Mouse (Mus musculus) heart, postnatal 36 days (tissue): ENCODE data around the gene Cers5. TPM values are rescaled to one million over a fixed set of nuclear protein-coding genes. Genes with fewer than 3 reads are reported as not detected.

Experiments used
- DNase-seq, 2 experiments: peaks; one replicate each; pipeline ENCODE4 v3.0.0; 2021 to 2022
- intact Hi-C: fragments of 180-260 bp; cut with DNase I; formaldehyde crosslinking; loops from one replicate; pipeline ENCODE4 v1.15.1; 2025
- total RNA-seq, 2 experiments: library from RNA; stranded (reverse); gene quantifications; 2 replicates each; pipeline ENCODE4 v1.2.3; 2021

Gene Cers5
- total RNA-seq, 2 experiments from 2014 or later = 17.6 to 18.0 TPM

DNA sequence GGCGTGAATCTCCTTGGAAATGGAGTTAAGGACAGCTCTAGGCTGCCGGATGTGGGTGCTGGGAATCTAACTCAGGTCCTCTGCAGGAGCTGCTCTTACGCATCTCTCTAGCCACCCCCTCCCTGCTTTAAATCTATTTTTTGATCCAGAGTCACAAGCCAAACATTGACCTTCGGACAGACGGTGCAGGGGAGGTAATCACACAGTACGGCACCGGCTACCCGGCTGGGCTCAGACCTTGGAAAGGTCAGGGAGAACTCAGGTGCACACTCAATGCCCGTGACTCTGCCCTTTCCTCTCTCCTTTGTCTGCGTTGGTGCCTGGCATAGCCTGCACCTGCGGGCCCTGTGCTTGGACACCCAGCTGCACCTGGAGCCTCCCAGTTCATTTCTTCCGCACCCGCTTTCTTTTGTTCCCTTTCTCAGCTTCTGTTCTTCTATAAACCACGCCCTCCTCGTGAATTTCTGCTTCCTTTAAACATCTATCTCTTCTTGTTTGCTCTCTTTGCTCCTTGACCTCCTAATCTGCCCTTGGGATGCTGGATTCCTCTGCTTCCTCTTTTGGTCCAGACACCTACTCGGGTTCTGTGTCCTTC, 19.6 kb upstream of the Cers5 start:
- intact Hi-C loops = no loop called here
- DNase-seq = no peak

DNA sequence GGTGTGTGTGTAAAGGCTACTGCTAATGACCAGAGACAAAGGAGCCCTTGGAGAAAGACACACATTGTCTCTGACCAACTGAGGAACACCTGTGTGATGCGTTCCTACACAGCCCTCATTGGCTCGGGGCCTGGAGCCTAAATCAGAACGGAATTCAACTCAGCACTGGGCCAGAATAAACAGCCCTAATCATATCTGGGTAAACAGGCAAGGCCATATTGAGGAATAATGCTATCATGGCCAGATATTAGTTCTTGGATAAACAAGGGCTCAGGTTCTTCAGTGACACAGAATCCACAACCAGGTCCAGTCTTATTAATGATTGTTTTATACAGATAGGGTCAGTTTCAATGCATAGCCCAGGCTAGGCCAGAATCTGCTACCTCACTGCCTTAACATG, 18.3 kb upstream of the Cers5 start:
- no peak for DNase-seq
- intact Hi-C loops = no loop called here

DNA sequence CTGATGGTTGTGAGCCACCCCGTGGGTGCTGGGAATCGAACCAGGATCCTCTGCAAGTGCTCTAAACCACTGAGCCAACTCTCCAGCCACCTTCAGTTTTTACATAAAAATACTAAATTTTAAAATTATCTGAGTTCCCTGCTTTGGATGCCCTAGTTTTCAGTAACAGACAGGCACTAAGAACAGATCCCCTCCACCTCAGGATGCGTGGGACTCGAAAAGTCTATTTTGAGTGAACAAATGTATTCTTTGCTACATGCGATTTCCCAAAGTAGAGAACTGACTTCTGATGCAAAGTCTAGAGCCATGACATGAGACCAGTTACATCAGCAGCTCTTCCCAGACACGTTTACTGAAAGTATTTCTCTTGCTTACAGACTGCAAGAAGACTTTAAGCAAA, 17.8 kb upstream of the Cers5 start:
- no peak for DNase-seq
- intact Hi-C loops = no loop called here

DNA sequence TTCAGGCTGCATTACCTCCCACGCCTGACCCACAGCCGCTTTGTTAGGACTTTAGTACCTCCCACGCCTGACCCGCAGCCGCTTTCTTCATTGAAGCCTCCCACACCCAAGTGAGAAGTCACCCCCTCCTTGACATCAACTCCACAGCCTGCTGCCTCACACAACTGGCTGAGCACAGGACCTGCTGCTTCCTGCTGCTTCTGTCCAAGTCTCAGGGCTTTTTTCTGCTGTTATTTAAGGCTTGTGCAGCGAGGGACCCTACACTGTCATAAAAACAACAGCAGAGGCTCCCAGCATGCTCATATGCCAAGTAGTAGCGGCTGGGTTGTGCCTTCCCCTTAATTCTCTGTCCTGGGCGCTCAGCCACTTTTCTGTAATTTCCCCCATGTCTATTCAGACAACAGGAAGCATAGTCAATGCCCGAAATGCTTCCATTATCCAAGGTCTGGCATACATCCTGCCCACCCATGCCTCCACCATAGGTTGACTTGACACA, 15.0 kb upstream of the Cers5 start:
- intact Hi-C loops = loop anchor here (10.0 kb wide), 1 partner anchor 1833 kb away; no protein-coding TSS in a partner anchor
- DNase-seq = peak in 1 of 2 experiments; percentile 22

DNA sequence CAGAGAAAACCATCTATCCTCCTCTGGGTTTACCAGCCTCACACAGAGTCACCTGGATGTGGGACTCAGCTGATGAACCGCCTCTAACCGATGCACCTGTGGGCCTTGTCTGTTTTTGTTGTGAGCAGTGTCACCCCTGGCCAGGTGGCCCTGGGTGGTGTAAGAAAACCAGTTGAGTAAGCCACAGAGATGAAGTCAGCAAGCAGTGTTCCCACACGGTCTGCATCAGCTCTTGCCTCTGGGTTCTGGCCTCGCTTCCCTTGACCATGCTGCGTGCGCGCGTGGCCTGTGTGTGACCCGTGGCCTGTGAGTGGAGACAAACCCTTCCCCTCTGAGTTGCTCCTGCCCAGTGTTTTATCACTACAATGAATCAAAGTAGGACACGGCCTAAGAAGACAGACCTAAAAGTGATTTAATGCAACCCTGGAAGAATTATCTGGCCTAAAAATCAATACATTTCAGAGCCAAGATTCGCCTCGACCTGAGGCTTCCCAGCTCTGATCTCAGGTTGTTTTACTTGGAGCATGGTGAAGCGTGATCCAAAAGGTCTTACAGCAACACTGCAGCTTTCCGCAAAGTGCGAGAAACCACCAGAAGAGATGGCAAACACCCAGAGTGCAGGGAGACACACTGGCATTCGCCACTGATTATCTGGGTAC, 6.1 kb upstream of the Cers5 start:
- intact Hi-C loops = loop anchor here (1.0 to 10.0 kb wide), 3 partner anchors 64 to 284 kb away; no protein-coding TSS in a partner anchor

DNA sequence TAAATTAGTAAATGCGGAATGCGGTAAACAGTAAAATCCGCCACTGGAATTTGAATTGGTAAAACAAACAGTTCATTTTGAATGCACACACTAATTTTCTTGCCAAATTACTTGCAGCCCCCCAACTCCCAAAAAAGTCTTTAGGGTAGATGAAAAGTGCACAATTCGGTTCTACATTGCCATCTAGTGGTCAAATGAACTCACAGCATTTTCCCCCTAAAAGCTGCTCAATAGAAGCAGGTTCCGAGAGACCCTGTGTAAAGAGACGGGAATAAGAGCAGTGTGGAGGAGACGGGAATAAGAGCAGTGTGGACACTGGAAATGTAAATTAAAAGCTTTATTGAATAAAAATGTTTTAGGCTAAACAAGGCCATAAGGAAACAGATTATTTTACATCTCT, 5.5 kb upstream of the Cers5 start:
- DNase-seq = peak; percentile 13 to 36
- intact Hi-C loops = loop anchor here (1.0 to 10.0 kb wide), 3 partner anchors 63 to 283 kb away; no protein-coding TSS in a partner anchor

More for the DNA sequence above, 6.1 kb upstream of the Cers5 start:
- no peak for DNase-seq

DNA sequence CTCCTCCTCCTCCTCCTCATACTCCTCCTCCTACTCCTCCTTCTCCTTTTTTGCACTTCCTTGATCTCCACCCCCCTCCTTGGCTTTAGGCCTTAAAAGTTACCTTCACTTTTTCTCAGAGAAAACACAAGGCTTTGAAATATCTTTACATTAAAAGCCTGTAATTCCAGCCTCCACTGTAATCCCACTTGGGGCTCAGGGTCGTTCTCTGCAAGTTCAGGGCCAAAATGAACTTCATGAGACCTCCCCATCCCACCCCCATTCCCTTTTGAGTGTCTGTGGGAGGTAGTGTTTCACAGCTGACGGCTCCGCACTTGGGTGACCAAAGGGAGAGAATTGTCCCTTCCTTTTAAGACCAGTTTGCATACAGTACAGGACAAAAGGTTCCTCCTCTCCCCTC, 240 bp upstream of the Cers5 start:
- intact Hi-C loops = loop anchor here (2.0 to 10.0 kb wide), 2 partner anchors 46 to 278 kb away; no protein-coding TSS in a partner anchor
- DNase-seq = no peak

DNA sequence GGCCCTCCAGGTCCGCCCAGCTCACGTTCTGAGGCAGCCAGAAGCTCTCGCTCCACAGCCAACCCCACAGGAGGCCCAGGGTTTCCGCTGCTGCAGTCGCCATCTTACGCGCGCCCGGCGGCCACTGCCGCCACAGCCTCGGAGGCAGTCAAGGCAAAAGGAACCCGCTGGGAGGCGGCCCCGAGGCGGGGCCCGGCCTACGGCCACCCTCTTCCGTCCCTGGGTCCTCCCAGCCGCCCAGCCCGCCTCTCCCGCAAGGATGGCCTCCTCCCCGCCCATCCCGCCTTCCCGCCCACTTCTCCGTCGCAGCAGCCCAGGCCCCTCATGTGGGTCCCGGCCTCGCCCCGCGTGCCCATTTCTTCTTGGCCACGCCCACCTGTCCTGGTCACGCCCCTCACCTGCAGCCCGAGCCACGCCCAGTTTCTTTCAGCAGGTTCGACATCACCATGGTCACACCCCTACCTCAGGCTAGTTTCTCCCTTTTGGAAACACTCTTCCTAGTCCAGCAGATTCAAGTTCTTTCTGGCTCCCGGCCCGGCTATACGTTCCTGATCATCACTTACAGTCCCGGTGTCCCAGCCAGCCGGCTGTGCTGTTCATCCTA, 306 bp downstream of the Cers5 start:
- intact Hi-C loops = loop anchor here (2.0 to 10.0 kb wide), 2 partner anchors 46 to 278 kb away; no protein-coding TSS in a partner anchor
- peak; percentile 88 to 90 for DNase-seq

DNA sequence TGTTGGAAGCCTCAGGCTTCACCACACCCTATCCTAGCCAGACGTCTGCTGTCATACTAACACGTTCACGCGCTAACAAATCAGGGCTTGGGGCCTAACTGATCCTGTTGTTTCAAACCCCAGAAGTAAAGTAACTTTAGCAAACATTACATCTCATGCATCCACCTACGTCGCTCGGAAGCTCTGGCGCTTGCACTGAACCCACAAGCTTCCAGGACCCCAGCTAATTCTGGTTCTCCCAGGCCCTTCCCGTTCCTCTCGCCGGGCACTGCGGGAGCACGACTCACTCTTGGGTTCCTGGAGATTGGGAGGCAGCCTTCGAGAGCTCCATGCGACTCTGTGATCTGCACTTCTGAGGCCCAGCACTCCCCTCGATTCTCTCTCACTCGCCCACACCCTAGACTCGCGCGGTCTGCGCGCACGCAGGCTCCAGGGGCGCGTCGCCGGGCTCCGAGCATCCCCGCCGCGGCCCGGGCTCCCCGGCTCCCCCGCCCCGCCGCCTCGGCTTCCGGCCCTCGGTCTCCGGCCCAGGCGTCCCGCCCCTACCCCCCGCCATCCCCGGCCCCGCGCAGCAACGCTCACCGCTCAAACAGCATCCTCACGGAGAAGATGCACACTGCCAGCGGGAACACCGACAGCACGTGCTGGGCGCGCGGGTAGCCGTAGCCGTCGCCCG, 946 bp downstream of the Cers5 start:
- intact Hi-C loops = loop anchor here (2.0 to 10.0 kb wide), 2 partner anchors 45 to 277 kb away; no protein-coding TSS in a partner anchor
- DNase-seq = no peak

DNA sequence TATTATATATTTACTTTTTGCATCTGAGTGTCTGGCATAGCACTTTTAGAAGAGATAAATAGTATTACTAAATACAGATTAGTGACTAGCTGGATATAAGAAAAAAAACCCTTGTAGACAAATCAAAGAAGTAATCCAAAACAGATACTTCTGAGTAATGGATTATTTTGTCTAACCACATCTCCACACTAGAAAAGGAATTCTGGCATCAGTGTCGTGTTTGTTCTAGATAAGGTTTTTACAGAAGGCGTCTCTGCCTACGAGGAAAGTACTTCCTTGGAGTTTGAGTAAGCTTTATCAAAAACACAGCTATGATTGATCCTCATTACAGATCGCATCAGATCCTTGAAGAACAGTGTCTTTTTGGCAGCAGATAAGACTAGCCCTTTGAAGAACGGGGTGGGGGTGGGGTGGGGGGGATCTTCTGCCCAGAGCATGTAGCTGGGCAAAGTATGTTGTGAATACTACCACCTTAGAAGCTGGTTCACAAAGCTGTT, 1.6 kb downstream of the Cers5 start:
- intact Hi-C loops = loop anchor here (10.0 kb wide), 1 partner anchor 276 kb away; no protein-coding TSS in a partner anchor
- DNase-seq = no peak

DNA sequence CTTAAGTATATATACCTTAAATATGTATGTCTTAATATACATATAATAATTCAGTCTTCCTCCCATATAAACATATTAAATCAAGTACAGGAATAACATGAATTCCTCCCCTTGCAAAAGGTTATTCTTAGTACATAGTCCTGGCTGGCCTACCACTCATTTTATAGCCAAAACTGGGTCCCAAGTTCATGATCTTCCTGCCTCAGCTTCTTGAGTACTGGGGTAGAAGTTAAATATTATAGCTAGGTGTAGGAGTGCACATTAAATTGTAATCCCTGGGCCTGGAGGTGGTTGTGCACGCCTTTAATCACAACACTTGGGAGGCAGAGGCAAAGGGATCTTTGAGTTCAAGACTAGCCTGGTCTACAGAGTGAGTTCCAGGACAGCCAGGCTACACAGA, 3.9 kb downstream of the Cers5 start:
- intact Hi-C loops = no loop called here
- no peak for DNase-seq

DNA sequence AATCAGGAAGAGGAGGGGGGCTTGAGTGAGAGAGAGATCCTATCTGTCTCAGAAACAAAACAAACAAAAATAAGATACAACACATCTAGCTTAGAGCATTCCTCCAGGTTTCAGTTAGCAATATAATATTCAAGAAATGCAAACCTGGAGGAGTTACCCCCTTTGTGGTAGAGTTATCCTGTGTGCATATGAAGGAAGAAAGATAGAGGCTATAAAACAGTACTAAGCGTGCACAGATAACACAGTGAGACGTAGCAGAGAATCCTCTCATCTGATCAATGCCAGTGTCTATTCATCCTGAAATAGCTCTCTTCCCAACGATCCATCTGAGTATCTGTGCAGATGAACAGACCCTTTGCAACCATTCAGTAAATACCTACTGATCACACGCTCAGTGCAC, 5.2 kb downstream of the Cers5 start:
- intact Hi-C loops = no loop called here

DNA sequence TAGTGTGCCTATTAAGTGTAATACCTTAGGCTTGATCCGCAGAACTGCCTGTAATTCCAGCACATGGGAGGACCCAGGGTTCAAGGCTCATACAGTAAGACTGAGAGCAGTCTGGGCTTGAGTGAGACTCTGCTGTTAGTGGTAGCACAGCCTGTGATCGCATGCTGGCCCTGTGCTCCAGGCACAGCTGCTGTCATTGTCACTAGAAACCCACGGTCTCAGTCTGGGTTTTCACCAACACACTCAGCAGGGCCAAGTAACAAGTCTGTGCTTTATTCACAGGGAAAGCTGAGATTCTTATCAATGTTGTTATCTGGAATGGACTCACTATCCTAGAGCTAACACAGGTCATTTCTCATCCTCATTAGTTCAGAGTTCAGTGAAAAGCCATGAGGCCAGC, 18.5 kb downstream of the Cers5 start:
- DNase-seq = no peak
- intact Hi-C loops = no loop called here

More for the DNA sequence above, 5.2 kb downstream of the Cers5 start:
- no peak for DNase-seq

DNA sequence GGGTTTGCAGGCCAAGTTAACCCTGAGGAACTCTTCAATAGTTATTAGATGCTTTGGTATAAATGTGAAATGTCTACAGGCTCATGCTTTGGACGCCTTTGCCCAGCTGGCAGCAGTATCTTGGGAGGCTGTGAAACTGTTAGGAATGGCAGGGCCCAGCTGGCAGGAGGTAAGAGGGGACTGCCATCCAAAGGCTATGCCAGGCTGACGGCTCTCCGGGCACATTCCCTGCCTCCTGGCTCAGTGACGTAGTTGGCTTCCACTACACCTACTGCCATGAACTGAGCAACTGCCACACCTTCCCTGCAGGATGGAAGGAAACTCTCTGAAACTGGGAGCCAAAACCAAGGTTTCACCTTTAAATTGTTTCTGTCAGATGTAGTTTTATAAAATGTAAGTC, 32.5 kb downstream of the Cers5 start:
- no peak for DNase-seq
- intact Hi-C loops = no loop called here

DNA sequence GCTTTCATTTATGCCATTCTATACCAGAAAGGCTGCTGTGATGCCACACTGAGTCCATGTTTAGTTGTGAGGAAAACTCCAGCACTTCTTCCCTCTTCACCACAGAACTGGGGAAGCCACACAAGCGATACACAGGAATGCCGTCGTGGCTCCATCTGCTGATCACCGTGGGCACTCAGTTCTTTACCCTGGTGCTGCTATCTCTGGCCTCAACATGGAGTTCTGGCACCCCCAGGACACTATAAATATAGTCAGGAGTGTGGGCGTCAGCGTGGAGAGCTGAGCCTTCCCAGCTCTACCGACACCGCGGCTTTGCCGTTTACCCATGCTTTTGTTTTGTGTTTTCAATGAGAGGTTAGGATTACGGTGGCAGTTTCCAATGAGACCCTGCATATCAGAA, 36.0 kb downstream of the Cers5 start:
- DNase-seq = no peak
- intact Hi-C loops = no loop called here

DNA sequence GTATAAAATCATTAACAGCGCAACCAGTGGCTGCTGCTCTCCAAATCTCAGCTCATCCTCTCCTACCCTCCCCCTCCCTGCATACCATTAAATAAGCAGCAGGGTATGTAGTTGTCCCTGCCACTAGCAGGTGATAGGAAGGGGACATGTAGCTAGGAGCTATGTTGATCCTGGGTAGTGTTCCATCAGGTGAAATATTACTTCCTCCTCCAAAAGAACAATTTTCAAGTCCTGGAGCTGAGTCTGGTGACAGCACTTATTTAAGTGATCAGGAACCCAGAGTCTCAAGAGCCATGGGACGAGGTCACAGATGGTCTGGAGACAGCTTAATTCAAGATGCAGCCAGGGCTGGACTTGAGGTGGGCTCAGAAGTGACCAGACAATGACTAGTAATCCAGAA, 37.1 kb downstream of the Cers5 start:
- peak; percentile 100 for DNase-seq
- intact Hi-C loops = no loop called here

DNA sequence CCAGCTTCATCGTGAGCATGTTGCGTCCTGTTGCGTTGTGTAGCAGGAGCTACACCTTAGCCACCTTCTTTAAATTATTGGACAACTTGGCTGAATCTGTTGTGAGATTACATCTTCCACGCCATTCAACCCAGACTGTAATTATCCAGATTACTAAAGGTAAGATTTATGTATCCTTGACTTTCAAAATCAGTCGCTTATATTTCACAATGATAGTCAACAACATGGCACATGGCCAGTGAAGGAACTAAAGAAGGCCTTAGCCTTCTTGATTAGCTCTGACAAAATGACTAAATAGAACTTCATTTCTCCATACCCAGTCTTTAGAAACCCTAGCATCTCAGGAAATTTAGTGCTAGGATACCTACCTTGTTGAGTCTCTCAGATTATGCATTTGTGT, 39.5 kb downstream of the Cers5 start:
- intact Hi-C loops = no loop called here
- no peak for DNase-seq

DNA sequence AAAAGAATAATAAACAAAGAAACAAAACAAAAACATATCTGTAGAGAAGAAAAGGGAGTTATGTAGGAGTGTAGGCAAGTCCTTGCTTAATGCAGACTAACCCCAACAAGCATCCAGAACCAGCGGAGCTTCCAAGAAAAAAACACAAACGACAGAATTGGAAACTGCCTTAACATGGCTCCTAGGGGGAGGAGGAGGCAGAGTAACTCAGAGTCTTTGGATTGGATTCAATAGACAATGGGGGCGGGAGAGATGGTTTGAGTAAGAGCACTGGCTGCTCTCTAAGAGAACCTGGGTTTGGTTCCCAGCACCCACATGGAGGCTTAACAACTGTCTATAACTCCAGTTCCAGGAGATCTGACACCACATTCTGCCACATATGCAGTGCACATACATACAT, 41.0 kb downstream of the Cers5 start:
- DNase-seq = no peak
- intact Hi-C loops = no loop called here

DNA sequence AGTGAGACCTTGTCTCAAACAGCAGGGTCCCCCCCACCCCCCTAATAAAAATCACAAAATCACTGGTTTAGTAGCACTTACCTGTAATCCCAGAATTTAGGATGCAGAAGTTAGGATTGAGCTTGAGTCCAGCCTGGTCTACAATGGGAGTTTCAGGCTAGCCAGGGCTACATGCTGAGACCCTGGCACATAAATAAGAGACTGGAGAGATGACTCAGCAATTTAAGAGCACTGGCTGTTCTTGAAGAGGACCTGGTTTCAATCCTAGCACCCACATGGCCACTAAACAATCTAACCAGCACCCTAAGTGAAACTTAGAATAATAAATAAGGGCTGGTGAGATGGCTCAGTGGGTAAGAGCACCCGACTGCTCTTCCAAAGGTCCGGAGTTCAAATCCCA, 41.5 kb downstream of the Cers5 start:
- intact Hi-C loops = no loop called here

DNA sequence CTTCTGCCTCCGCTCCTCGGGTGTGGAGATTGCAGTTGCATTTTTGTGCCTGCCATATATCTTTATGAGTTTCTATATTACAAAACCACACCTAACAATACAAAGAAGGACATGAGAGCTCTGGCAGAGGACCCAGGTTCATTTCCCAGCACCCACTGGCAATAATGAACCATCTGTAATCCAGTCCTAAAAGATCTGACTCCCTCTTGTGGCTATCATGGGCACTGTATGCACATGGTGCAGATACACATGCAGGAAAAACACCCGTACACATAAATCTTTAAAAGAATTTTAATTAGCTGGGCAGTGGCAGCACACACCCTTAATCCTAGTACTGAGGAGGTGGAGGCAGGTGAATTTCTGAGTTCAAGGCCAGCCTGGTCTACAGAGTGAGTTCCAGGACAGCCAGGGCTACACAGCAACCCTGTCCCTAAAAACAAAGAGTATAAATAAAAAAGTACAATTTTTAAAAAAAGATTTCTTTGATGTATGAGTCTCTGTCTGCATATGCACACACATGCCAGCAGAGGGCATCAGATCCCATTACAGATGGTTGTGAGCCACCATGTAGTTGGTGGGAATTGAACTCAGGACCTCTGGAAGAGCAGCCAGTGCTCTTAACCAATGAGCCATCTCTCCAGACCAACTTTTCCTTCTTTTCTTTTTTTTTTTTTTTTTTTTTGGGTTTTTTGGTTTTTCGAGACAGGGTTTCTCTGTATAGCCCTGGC, 43.5 kb downstream of the Cers5 start:
- DNase-seq = no peak
- intact Hi-C loops = no loop called here

More for the DNA sequence above, 41.5 kb downstream of the Cers5 start:
- no peak for DNase-seq
